Mouse (Mus musculus) hindbrain, embryonic 12.5 days (tissue): ENCODE data around the gene Pagr1b. TPM values are rescaled to one million over a fixed set of nuclear protein-coding genes. Genes with fewer than 3 reads are reported as not detected.
A peak's percentile ranks its signal among the peaks of the same experiment; 100 is the strongest.

ENCODE experiments used
- ATAC-seq: fragments of 200-750 bp; cut with Nextera tagmentation; 2 replicates; pipeline ENCODE4 v1.8.0; 2017; ENCODE audit warnings: moderate TSS enrichment; ENCODE audit not compliant: low FRiP score
- H3K27ac ChIP-seq: fragments of 300-500 bp; sonication (generic); 2 replicates; pipeline ENCODE4 v1.5.1; 2016; ENCODE audit warnings: mild to moderate bottlenecking
- H3K27me3 ChIP-seq: fragments of 300-500 bp; sonication (generic); 2 replicates; pipeline ENCODE4 v1.6.1; 2016; ENCODE audit warnings: mild to moderate bottlenecking
- H3K36me3 ChIP-seq: fragments of 300-500 bp; sonication (generic); 2 replicates; pipeline ENCODE4 v1.6.1; 2016; ENCODE audit warnings: mild to moderate bottlenecking
- H3K4me1 ChIP-seq: fragments of 300-500 bp; sonication (generic); 2 replicates; pipeline ENCODE4 v1.6.1; 2016
- H3K4me2 ChIP-seq: fragments of 300-500 bp; sonication (generic); replicated peaks from 2 replicates; pipeline ENCODE4 v1.6.1; 2016; ENCODE audit warnings: mild to moderate bottlenecking
- H3K4me3 ChIP-seq: fragments of 300-500 bp; sonication (generic); 2 replicates; pipeline ENCODE4 v1.5.1; 2016; ENCODE audit warnings: mild to moderate bottlenecking
- H3K9ac ChIP-seq: fragments of 300-500 bp; sonication (generic); 2 replicates; pipeline ENCODE4 v1.6.1; 2016; ENCODE audit warnings: mild to moderate bottlenecking, moderate library complexity
- H3K9me3 ChIP-seq: fragments of 300-500 bp; sonication (generic); replicated peaks from 2 replicates; pipeline ENCODE4 v1.6.1; 2016; ENCODE audit warnings: mild to moderate bottlenecking
- WGBS: fragments of 180-500 bp; shearing (Covaris S2); methylation state at CpG from one replicate; pipeline ENCODE4 v1.1.7; 2016; 5-methylcytosine and 5-hydroxymethylcytosine counted together
- polyA plus RNA-seq: library from polyadenylated mRNA; unstranded; fragments of >200 nt; fragmentation: Nextera tagmentation; extraction: Ambion mirVana; gene quantifications from 2 replicates; pipeline ENCODE4 v1.2.1, GENCODE M21; 2016

Pagr1b gene
- 0.72 and 1.3 TPM in 2 replicates for polyA plus RNA-seq

DNA sequence TGATC is at the start of gene Pagr1b:
Pagr1b (minus strand) TSS at position 4 of the 5 bp plus-strand sequence.
- no peak for ATAC-seq
- H3K36me3 ChIP-seq = peaks cover 38% of the 10 kb centered on the region
- H3K9ac ChIP-seq = peak within 1 kb of the TSS; percentile 82
- peak within 1 kb of the TSS; percentile 85 for H3K27ac ChIP-seq
- H3K27me3 ChIP-seq = no peaks in the 10 kb centered on the region
- peak within 1 kb of the TSS; percentile 87 for H3K4me2 ChIP-seq
- H3K9me3 ChIP-seq = no peaks in the 10 kb centered on the region
- peak within 1 kb of the TSS; percentile 62 for H3K4me3 ChIP-seq
- H3K4me1 ChIP-seq = peaks cover 59% of the 10 kb centered on the region

DNA sequence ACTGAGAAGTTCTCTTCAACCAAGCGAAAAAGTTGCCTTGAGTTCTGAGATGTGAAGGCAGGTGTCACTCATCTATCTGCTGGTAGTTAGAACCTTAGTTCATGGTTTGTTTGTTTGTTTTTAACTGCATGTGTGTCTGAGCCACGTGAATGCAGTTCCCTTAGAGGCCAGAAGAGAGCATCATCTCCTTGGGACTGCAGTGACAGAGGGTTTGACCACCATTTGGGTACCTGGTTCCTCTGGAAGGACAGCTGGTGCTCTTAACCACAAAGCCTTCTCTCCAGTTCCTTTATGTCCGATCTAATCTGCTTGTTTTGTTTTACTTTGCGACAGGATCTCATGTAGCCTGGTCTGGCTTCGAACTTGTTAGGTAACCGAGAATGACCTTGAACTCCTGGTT is 49.3 kb upstream of the Pagr1b start:
- 87% methylated on average over 6 of the region's 6 CpGs for whole genome bisulfite sequencing
- no peaks in the 10 kb centered on the region for H3K27me3 ChIP-seq
- no peaks in the 10 kb centered on the region for H3K36me3 ChIP-seq
- no peaks in the 10 kb centered on the region for H3K9me3 ChIP-seq
- H3K27ac ChIP-seq = no peak overlapping the region
- no peak overlapping the region for H3K4me2 ChIP-seq
- H3K9ac ChIP-seq = no peak overlapping the region
- H3K4me3 ChIP-seq = no peak overlapping the region
- ATAC-seq = no peak
- no peaks in the 10 kb centered on the region for H3K4me1 ChIP-seq

DNA sequence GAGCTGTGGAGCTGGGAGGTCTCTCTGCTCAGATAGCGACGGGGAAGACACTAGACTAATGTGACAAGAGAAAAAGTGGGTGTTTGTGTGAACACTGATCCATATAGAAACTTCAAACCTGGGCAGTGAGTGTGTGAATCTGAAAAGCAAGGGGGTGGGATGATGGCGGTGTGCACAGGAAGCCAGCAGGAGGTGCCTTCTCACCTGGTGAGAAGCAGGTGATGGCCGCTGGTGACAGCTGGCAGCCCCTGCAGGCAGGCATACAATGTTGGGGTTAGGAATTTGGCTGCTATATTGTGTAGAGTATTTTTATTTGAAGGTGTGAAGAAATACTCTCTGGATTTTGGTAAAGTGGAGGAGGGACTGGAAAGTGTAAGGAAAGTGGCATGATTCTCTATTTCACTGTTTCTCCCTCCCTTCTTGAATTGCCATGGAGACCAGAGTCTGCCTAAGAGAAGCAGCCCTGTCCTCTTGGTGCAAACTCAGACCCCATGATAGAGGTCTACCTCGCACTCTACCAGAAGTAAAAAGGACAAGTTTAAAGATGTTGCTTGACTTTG is 38.8 kb upstream of the Pagr1b start:
- H3K27me3 ChIP-seq = peaks cover 4% of the 10 kb centered on the region; the same call in 1 of the 2 replicates
- H3K27ac ChIP-seq = no peak overlapping the region
- 72% methylated on average over 5 of the region's 5 CpGs for WGBS
- no peaks in the 10 kb centered on the region for H3K9me3 ChIP-seq
- H3K36me3 ChIP-seq = no peaks in the 10 kb centered on the region
- no peak for ATAC-seq
- no peak overlapping the region for H3K9ac ChIP-seq
- no peak overlapping the region for H3K4me3 ChIP-seq
- H3K4me2 ChIP-seq = no peak overlapping the region
- no peaks in the 10 kb centered on the region for H3K4me1 ChIP-seq

DNA sequence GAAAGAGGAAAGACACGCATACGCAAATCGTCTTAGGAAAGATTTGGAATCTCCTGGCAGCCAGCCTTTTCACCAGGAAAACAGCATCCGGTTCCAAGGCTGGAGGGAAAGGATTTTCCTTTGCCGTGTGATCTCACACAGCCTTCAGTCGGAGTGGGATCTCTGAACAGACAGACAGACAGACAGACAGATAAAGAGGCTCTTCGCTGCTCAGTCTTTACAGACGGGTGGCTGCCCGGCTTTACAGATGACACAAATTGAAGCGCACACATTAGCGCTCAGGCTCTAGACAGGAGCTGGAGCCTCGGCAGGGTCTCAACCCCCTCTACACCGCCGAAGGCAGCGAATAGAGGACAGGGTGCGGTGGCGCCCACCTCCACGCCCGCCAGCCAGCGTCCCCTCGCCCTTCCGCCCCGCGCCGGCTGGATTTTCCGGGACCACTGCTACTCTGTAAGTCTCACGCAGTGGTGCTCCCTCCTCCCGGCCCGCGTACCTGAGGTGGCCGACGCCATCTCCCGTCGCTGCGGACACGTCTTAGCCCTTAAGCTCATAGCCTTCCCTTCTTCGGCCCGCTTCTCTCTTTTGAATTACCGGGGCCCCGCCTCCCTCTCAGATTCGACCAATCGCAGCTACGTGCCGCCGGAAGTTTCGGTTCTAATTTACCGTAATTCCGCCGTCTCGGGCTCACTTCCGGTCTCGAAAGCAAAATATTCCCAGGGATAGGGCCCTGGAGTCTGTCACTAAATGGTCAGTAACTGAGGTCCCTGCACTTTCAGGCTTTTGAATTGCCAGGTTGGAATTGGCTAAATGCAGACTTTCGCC is 25.8 kb upstream of the Pagr1b start, which contains the start of gene Kif22:
Kif22 (minus strand) TSS at position 621 of the 822 bp plus-strand sequence.
- Histone ChIP-seq H3K4me1 (peaks cover 18% of the 10 kb centered on the region), H3K9ac (peak within 1 kb of the TSS; percentile 83), H3K27ac (peak within 1 kb of the TSS; percentile 78), H3K27me3 (no peaks in the 10 kb centered on the region), H3K4me2 (peak within 1 kb of the TSS; percentile 83), H3K9me3 (no peaks in the 10 kb centered on the region), H3K36me3 (peaks cover 13% of the 10 kb centered on the region; the same call in 1 of the 2 replicates), H3K4me3 (peak within 1 kb of the TSS; percentile 84)
- peak; percentile 83 for ATAC-seq
- WGBS = 1% methylated on average over 53 of the region's 53 CpGs

DNA sequence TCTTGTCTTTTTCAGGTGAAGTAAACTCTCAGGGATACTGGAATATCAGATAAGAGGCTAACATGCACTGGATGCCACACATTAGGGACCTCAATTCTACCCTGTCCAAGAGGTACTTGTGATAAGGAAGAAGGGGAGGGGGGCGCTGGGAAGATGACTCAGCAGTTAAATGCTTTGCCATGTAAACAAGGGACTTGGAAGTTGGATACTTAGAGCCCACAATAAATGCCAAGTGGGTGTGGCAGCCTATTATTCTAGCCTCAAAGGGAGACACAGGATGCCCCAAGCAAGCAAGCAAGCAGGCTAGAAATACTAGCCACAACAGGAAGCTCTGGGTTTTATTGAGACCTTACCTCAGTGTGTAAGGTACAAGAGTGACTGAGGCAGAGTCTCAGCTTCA is 15.0 kb upstream of the Pagr1b start:
- WGBS = 76% methylated on average over 1 of the region's 1 CpGs
- Histone ChIP-seq H3K9ac (no peak overlapping the region), H3K27me3 (no peaks in the 10 kb centered on the region), H3K36me3 (peaks cover 56% of the 10 kb centered on the region), H3K27ac (no peak overlapping the region), H3K4me3 (no peak overlapping the region), H3K4me2 (no peak overlapping the region), H3K4me1 (peaks cover 8% of the 10 kb centered on the region), H3K9me3 (no peaks in the 10 kb centered on the region)
- no peak for ATAC-seq

DNA sequence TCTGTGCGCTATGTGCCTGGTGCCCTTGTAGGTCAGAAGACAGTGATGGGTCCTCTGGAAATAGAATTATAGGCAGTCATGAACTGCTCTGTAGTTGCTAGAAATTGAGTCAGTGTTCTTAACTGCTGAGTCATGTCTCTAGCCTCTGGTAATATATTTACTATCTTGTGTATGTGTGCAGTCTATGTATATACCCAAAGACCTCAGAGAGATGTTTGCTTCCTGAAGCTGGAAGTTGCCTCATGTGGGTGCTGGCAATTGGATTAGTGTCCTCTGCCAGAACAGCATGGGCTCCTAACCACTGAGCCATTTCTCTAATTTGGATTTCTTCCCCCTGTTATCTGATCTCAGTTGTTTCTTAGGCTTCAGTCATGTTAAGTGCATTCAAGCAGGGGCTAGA is 13.9 kb upstream of the Pagr1b start:
- Histone ChIP-seq H3K27ac (no peak overlapping the region), H3K36me3 (peaks cover 48% of the 10 kb centered on the region), H3K9ac (no peak overlapping the region), H3K27me3 (no peaks in the 10 kb centered on the region), H3K4me2 (no peak overlapping the region), H3K4me1 (peaks cover 9% of the 10 kb centered on the region), H3K9me3 (no peaks in the 10 kb centered on the region), H3K4me3 (no peak overlapping the region)
- WGBS = 97% methylated on average over 1 of the region's 1 CpGs
- ATAC-seq = no peak

DNA sequence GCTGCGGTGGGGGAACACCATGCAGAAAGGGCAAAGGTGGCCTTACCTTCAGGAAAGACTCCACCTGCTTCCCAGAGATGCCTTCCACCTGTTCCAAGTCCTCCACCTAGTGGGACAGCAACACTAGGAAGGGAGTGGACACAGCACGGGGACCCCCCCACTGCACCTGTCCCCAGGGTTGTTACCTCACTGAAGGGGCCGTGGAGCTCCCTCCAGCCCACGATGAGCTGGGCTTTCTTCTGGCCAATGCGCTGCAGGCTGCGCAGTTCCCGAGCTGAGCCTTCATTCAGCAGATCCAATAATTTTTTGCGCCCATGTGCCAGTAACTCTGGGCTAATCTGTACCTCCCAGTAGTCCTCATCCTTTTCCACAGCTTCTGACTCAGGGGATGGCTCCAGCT is 11.6 kb upstream of the Pagr1b start:
- peaks cover 43% of the 10 kb centered on the region for H3K36me3 ChIP-seq
- H3K4me2 ChIP-seq = peak overlapping the region; percentile 98
- peak overlapping the region; percentile 100 for H3K27ac ChIP-seq
- H3K4me3 ChIP-seq = peak overlapping the region; percentile 97
- peaks cover 32% of the 10 kb centered on the region for H3K4me1 ChIP-seq
- WGBS = 68% methylated on average over 8 of the region's 8 CpGs
- ATAC-seq = peak; percentile 1; the same call in 1 of the 2 replicates
- no peaks in the 10 kb centered on the region for H3K9me3 ChIP-seq
- H3K27me3 ChIP-seq = no peaks in the 10 kb centered on the region
- H3K9ac ChIP-seq = peak overlapping the region; percentile 68

DNA sequence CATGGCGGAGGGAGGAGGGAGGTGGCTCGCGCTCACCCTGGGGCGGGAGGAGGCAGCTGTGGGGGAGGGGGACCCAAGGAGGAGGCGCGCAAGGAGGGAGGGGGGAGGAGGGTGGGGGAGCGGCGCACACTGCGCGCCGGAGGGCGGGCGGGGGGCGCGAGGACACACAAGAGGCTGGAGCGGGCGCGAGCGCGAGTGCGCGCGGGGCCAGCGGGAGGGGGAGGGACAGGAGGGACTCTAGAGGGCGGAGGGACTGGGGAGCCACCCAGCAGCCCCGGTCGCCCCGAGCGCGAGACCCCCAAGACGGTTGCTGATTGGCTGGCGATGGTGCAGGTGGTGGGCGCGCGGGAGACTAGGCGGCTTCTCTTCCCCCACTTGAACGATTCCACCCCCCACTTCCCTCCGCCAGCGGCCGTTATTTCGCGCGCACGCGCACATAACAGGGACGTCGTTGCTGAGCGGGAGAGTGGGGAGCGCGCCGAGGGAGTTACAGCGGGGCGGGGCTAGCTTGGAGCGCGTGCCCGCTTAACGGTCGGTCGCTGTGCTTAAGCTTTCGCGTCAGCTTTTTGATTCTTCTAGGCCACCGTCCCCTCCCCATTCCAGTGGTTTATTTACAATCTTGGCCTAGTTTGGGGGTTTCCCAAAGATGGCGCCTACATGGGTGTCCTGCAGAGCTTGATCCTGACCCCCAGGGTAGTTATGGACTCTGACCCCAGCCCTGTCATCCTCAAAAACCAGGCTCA is 10.9 kb upstream of the Pagr1b start, which contains the start of gene Maz:
Maz (minus strand) TSS at position 54 of the 743 bp plus-strand sequence.
- peak within 1 kb of the TSS; percentile 100 for H3K27ac ChIP-seq
- H3K36me3 ChIP-seq = peaks cover 43% of the 10 kb centered on the region
- no peaks in the 10 kb centered on the region for H3K27me3 ChIP-seq
- peak within 1 kb of the TSS; percentile 100 for H3K9ac ChIP-seq
- under 1% methylated on average over 46 of the region's 63 CpGs for WGBS
- H3K9me3 ChIP-seq = no peaks in the 10 kb centered on the region
- peak within 1 kb of the TSS; percentile 97 for H3K4me3 ChIP-seq
- H3K4me1 ChIP-seq = peaks cover 39% of the 10 kb centered on the region
- peak; percentile 92 for ATAC-seq
- H3K4me2 ChIP-seq = peak within 1 kb of the TSS; percentile 98

DNA sequence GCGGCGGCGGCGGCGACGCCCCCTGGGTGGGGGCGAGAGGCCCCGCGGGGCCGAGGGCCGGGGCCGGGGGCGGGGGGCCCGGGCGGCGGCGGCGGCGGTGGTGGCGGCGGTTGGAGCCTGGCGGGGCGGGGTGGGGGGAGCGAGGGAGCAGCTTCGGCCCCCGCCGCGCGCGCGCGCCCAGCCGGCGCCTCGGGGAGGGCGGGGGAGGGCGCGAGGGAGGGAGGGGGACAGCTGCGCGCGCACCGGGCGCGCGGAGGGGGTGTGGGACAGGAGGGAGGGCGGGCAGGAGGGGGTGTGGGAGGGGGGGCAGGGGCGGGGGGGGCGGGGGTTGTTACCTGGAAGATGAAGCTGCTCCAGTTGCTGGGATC is 10.3 kb upstream of the Pagr1b start:
- ATAC-seq = no peak
- Histone ChIP-seq H3K27me3 (no peaks in the 10 kb centered on the region), H3K4me2 (peak overlapping the region; percentile 98), H3K4me1 (peaks cover 44% of the 10 kb centered on the region), H3K9me3 (no peaks in the 10 kb centered on the region), H3K27ac (peak overlapping the region; percentile 100), H3K4me3 (peak overlapping the region; percentile 97), H3K9ac (peak overlapping the region; percentile 100), H3K36me3 (peaks cover 43% of the 10 kb centered on the region)
- WGBS = no CpG with 5 or more reads among the region's 48 CpGs

DNA sequence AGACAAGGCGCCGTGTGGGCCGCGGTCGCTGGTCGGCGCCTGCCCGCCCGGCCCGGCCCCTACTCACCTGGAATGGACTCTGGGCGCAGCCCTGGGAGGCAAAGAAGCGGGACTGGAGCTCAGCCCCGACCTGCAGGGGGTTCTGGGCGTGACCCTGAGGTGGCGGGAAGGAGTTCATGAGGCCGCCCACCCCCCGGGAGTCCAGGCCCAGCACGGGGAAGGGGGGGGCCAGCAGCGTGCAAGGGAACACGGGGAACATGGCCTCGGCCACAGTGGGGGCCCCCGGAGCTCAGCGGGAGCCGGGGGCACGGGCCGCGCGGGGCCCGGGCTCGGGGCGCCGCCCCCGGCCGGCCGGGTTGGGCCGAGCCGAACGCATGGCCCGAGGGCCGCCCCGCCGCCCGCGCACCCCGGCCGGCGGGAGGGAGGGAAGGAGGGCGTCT is 9.9 kb upstream of the Pagr1b start:
- Histone ChIP-seq H3K9me3 (no peaks in the 10 kb centered on the region), H3K4me1 (peaks cover 49% of the 10 kb centered on the region), H3K27me3 (no peaks in the 10 kb centered on the region), H3K9ac (peak overlapping the region; percentile 100), H3K4me2 (peak overlapping the region; percentile 98), H3K27ac (peak overlapping the region; percentile 100), H3K4me3 (peak overlapping the region; percentile 97), H3K36me3 (peaks cover 40% of the 10 kb centered on the region)
- peak; percentile 14 for ATAC-seq
- 0% methylated on average over 11 of the region's 48 CpGs for whole genome bisulfite sequencing

DNA sequence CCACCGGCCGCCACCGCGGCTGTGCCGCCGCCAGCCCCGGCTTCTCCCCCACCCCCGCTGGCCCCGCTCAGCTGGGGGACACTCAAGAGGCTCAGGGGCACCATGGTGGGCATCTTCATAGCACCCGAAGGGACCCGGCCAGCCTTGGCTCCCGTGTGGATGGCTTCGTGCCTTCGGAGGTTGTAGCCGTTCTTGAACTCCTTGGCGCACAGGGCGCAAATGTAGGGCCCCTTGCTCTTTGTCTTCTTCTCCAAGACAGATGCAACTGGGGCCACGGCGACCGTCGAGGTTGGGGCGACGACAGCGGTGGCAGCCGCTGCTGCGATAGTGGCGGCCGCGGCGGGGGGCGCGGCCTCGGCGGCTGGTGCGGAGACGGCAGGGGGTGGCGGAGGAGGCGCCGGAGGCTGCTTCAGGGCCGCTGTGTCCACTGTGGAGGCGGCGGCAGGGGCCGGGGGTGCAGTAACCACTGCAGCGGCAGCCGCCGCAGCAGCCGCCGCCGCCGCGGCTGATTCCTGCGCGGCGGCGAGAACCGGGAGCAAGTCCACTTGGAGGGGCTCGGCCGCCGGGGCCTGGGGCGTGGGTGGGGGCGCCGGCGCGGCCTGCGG is 9.4 kb upstream of the Pagr1b start:
- WGBS = under 1% methylated on average over 55 of the region's 65 CpGs
- H3K9me3 ChIP-seq = no peaks in the 10 kb centered on the region
- peaks cover 36% of the 10 kb centered on the region for H3K36me3 ChIP-seq
- peaks cover 54% of the 10 kb centered on the region for H3K4me1 ChIP-seq
- H3K27me3 ChIP-seq = no peaks in the 10 kb centered on the region
- peak overlapping the region; percentile 98 for H3K4me2 ChIP-seq
- peak; percentile 9; the same call in 1 of the 2 replicates for ATAC-seq
- H3K9ac ChIP-seq = peak overlapping the region; percentile 100
- peak overlapping the region; percentile 100 for H3K27ac ChIP-seq
- peak overlapping the region; percentile 97 for H3K4me3 ChIP-seq
